In genomic region chr5:97277795-97278572, GRCm38 (mm10) we compare ENCODE assay signal across 9 mouse cellular contexts.
DNase-seq lines count a peak whose midpoint lies in the region; ATAC-seq and TF ChIP-seq lines count a peak whose summit lies in the region.
"Had no signal": no experiment of that assay in that cellular context is flagged by ENCODE, and none has a peak within 500 bp of the region (broad histone marks: within the 10 kb centered on the region; RNA-seq: fewer than 3 reads in every experiment).

No protein-coding gene starts in this region.

- no peaks in the 10 kb centered on the region for H3K9me3 ChIP-seq in hindbrain, postnatal 0 days (ENCODE audit: low read length)
- no peaks in the 10 kb centered on the region for H3K9me3 ChIP-seq in hindbrain, embryonic 10.5 days
- no peaks in the 10 kb centered on the region for H3K9me3 ChIP-seq in limb, embryonic 13.5 days

- peak; percentile 40 for DNase-seq in hindbrain, postnatal 0 days (ENCODE audit: low spot score)
- no peak for DNase-seq in hindbrain, embryonic 10.5 days (ENCODE audit: low spot score)
- peak; percentile 61 for DNase-seq in brain, adult 2 months (ENCODE audit: low read depth, low spot score)
- DNase-seq in cerebellum, postnatal 10 days, result peak; percentile 79 to 86
- DNase-seq in spleen, postnatal 36 days (ENCODE audit: low spot score in 2 of 2), result no peak
- DNase-seq: adrenal gland, postnatal 10 days had no signal

- 64% methylated on average over 16 of the region's 16 CpGs for whole genome bisulfite sequencing in hindbrain, postnatal 0 days
- 87% methylated on average over 16 of the region's 16 CpGs for WGBS in hindbrain, embryonic 10.5 days
- 58% methylated on average over 16 of the region's 16 CpGs for WGBS in limb, embryonic 13.5 days

- no peak overlapping the region for H3K4me3 ChIP-seq in hindbrain, postnatal 0 days (ENCODE audit: low read length)
- no peak overlapping the region for H3K4me3 ChIP-seq in hindbrain, embryonic 10.5 days
- H3K4me3 ChIP-seq in limb, embryonic 13.5 days, result no peak overlapping the region

- ATAC-seq in hindbrain, postnatal 0 days, result peak; percentile 70; the same call in 1 of the 2 replicates
- peak; percentile 32; the same call in 1 of the 2 replicates for ATAC-seq in limb, embryonic 13.5 days (ENCODE audit: low FRiP score, low read depth)
- ATAC-seq in erythroid progenitor cell, adult 5-6 weeks (replicated peaks; ENCODE audit: low FRiP score, poor library complexity, severe bottlenecking), result no peak
- no peak for ATAC-seq in activated CD4-positive, CD25-positive, alpha-beta regulatory T cell, adult 4 months

- no peaks in the 10 kb centered on the region for H3K36me3 ChIP-seq in hindbrain, postnatal 0 days (ENCODE audit: insufficient read depth, low read length)
- no peaks in the 10 kb centered on the region for H3K36me3 ChIP-seq in hindbrain, embryonic 10.5 days
- H3K36me3 ChIP-seq in limb, embryonic 13.5 days, result no peaks in the 10 kb centered on the region

- TF ChIP-seq CTCF in hindbrain, postnatal 0 days (IDR thresholded peaks at IDR 0.05; ENCODE audit: low read depth), result no peak

- H3K9ac ChIP-seq in hindbrain, postnatal 0 days (replicated peaks; ENCODE audit: low read length), result no peak overlapping the region
- H3K9ac ChIP-seq in limb, embryonic 13.5 days, result no peak overlapping the region

- H3K4me2 ChIP-seq in hindbrain, postnatal 0 days (ENCODE audit: low read depth, low read length), result peak overlapping the region; percentile 31
- H3K4me2 ChIP-seq in limb, embryonic 13.5 days (replicated peaks), result peak overlapping the region; percentile 32

- H3K27me3 ChIP-seq in hindbrain, postnatal 0 days (ENCODE audit: insufficient read depth, low read length), result no peaks in the 10 kb centered on the region
- no peaks in the 10 kb centered on the region for H3K27me3 ChIP-seq in hindbrain, embryonic 10.5 days (ENCODE audit: insufficient read depth, poor library complexity, severe bottlenecking)
- H3K27me3 ChIP-seq in limb, embryonic 13.5 days, result 0 out of 2 replicates have a peak, but pooled peaks cover 3% of the 10 kb centered on the region

- H3K4me1 ChIP-seq in hindbrain, postnatal 0 days (ENCODE audit: insufficient read depth, low read length), result no peaks in the 10 kb centered on the region
- H3K4me1 ChIP-seq in hindbrain, embryonic 10.5 days (replicated peaks), result no peaks in the 10 kb centered on the region
- peaks cover 3% of the 10 kb centered on the region; the same call in 1 of the 2 replicates for H3K4me1 ChIP-seq in limb, embryonic 13.5 days

- no peak overlapping the region for H3K27ac ChIP-seq in hindbrain, postnatal 0 days
- no peak overlapping the region for H3K27ac ChIP-seq in hindbrain, embryonic 10.5 days
- H3K27ac ChIP-seq in limb, embryonic 13.5 days, result no peak overlapping the region

Comparison
In these comparisons a context has a peak if more than half of its experiments do, and no peak if none do; other contexts are left out.
1. DNase-seq: peak in hindbrain, postnatal 0 days (single experiment), brain, adult 2 months (single experiment) and cerebellum, postnatal 10 days (2 of 2); none in hindbrain, embryonic 10.5 days (single experiment) and spleen, postnatal 36 days (0 of 2).
2. ATAC-seq: peak in hindbrain, postnatal 0 days (single experiment) and limb, embryonic 13.5 days (single experiment); none in erythroid progenitor cell, adult 5-6 weeks (single experiment) and activated CD4-positive, CD25-positive, alpha-beta regulatory T cell, adult 4 months (single experiment).